Mouse (Mus musculus): Measurements from ENCODE around the gene Dnajc7. TPM values are rescaled to one million over a fixed set of nuclear protein-coding genes. Genes with fewer than 3 reads are reported as not detected.

Gene Dnajc7
- polyA plus RNA-seq, 1 experiment from 2014 or later, result 77.3 TPM

- ATAC-seq (no peak), DNase-seq (ENCODE audit: low spot score) (no peak)
- no peaks in the 10 kb centered on the region for H3K9me3 ChIP-seq (replicated peaks; ENCODE audit: control insufficient read depth, low read length)
- H3K27ac ChIP-seq (ENCODE audit: low read depth, low read length), result no peak overlapping the region
- H3K27me3 ChIP-seq (replicated peaks; ENCODE audit: control insufficient read depth, insufficient read depth, low read length), result no peaks in the 10 kb centered on the region
- H3K4me2 ChIP-seq (ENCODE audit: low read length), result no peak overlapping the region
- no peak overlapping the region for H3K9ac ChIP-seq (ENCODE audit: low read length)
- no peak overlapping the region for H3K4me3 ChIP-seq (ENCODE audit: low read depth, low read length)
- no peaks in the 10 kb centered on the region for H3K4me1 ChIP-seq (ENCODE audit: control insufficient read depth, insufficient read depth, low read length)
- H3K36me3 ChIP-seq (ENCODE audit: control insufficient read depth, insufficient read depth, low read length), result peaks cover 10% of the 10 kb centered on the region; the same call in 1 of the 2 replicates
- 90% methylated on average over 9 of the region's 9 CpGs for WGBS
These were observed 9.8 kb downstream of the Dnajc7 start for GRCm38 (mm10) chr11:100609997-100610680.

- no peak for ATAC-seq
- no peak overlapping the region for H3K4me2 ChIP-seq (ENCODE audit: low read length)
- no peaks in the 10 kb centered on the region for H3K4me1 ChIP-seq (ENCODE audit: control insufficient read depth, insufficient read depth, low read length)
- H3K9ac ChIP-seq (ENCODE audit: low read length), result no peak overlapping the region
- H3K36me3 ChIP-seq (ENCODE audit: control insufficient read depth, insufficient read depth, low read length), result peaks cover 10% of the 10 kb centered on the region; the same call in 1 of the 2 replicates
- H3K4me3 ChIP-seq (ENCODE audit: low read depth, low read length), result no peak overlapping the region
- no peaks in the 10 kb centered on the region for H3K9me3 ChIP-seq (replicated peaks; ENCODE audit: control insufficient read depth, low read length)
- no peak overlapping the region for H3K27ac ChIP-seq (ENCODE audit: low read depth, low read length)
- WGBS, result 90% methylated on average over 5 of the region's 5 CpGs
- no peaks in the 10 kb centered on the region for H3K27me3 ChIP-seq (replicated peaks; ENCODE audit: control insufficient read depth, insufficient read depth, low read length)
- DNase-seq (ENCODE audit: low spot score), result no peak
These were observed 10.5 kb downstream of the Dnajc7 start for GRCm38 (mm10) chr11:100609355-100609996.

- 85% methylated on average over 4 of the region's 4 CpGs for WGBS
- no peak for ATAC-seq
These were observed 11.2 kb downstream of the Dnajc7 start for GRCm38 (mm10) chr11:100608796-100609195.

GRCm38 (mm10) chr11:100607121-100607520 is 12.8 kb downstream of the Dnajc7 start:
- H3K9me3 ChIP-seq (replicated peaks; ENCODE audit: control insufficient read depth, low read length), result no peaks in the 10 kb centered on the region
- H3K4me2 ChIP-seq (ENCODE audit: low read length), result no peak overlapping the region
- H3K27me3 ChIP-seq (replicated peaks; ENCODE audit: control insufficient read depth, insufficient read depth, low read length), result no peaks in the 10 kb centered on the region
- peaks cover 10% of the 10 kb centered on the region for H3K36me3 ChIP-seq (ENCODE audit: control insufficient read depth, insufficient read depth, low read length)
- H3K9ac ChIP-seq (ENCODE audit: low read length), result no peak overlapping the region
- ATAC-seq, result no peak
- H3K4me1 ChIP-seq (ENCODE audit: control insufficient read depth, insufficient read depth, low read length), result no peaks in the 10 kb centered on the region
- no peak for DNase-seq (ENCODE audit: low spot score)
- no peak overlapping the region for H3K27ac ChIP-seq (ENCODE audit: low read depth, low read length)
- no peak overlapping the region for H3K4me3 ChIP-seq (ENCODE audit: low read depth, low read length)
- WGBS, result 92% methylated on average over 6 of the region's 6 CpGs

More at GRCm38 (mm10) chr11:100608796-100609195, 11.2 kb downstream of the Dnajc7 start:
- no peaks in the 10 kb centered on the region for H3K27me3 ChIP-seq (replicated peaks; ENCODE audit: control insufficient read depth, insufficient read depth, low read length)
- no peaks in the 10 kb centered on the region for H3K4me1 ChIP-seq (ENCODE audit: control insufficient read depth, insufficient read depth, low read length)
- peaks cover 10% of the 10 kb centered on the region; the same call in 1 of the 2 replicates for H3K36me3 ChIP-seq (ENCODE audit: control insufficient read depth, insufficient read depth, low read length)
- H3K9me3 ChIP-seq (replicated peaks; ENCODE audit: control insufficient read depth, low read length), result no peaks in the 10 kb centered on the region
- no peak overlapping the region for H3K9ac ChIP-seq (ENCODE audit: low read length)
- no peak overlapping the region for H3K4me2 ChIP-seq (ENCODE audit: low read length)
- H3K27ac ChIP-seq (ENCODE audit: low read depth, low read length), result no peak overlapping the region
- no peak for DNase-seq (ENCODE audit: low spot score)
- no peak overlapping the region for H3K4me3 ChIP-seq (ENCODE audit: low read depth, low read length)

GRCm38 (mm10) chr11:100605451-100605850 is 14.5 kb downstream of the Dnajc7 start:
- no peaks in the 10 kb centered on the region for H3K4me1 ChIP-seq (ENCODE audit: control insufficient read depth, insufficient read depth, low read length)
- H3K4me2 ChIP-seq (ENCODE audit: low read length), result no peak overlapping the region
- no peak overlapping the region; the same call in 1 of the 2 replicates for H3K27ac ChIP-seq (ENCODE audit: low read depth, low read length)
- no peak for DNase-seq (ENCODE audit: low spot score)
- ATAC-seq, result no peak
- H3K27me3 ChIP-seq (replicated peaks; ENCODE audit: control insufficient read depth, insufficient read depth, low read length), result no peaks in the 10 kb centered on the region
- 84% methylated on average over 10 of the region's 10 CpGs for WGBS
- no peaks in the 10 kb centered on the region for H3K9me3 ChIP-seq (replicated peaks; ENCODE audit: control insufficient read depth, low read length)
- no peak overlapping the region for H3K4me3 ChIP-seq (ENCODE audit: low read depth, low read length)
- peaks cover 25% of the 10 kb centered on the region for H3K36me3 ChIP-seq (ENCODE audit: control insufficient read depth, insufficient read depth, low read length)
- H3K9ac ChIP-seq (ENCODE audit: low read length), result no peak overlapping the region

GRCm38 (mm10) chr11:100604321-100605005 is 15.5 kb downstream of the Dnajc7 start:
- H3K27me3 ChIP-seq (replicated peaks; ENCODE audit: control insufficient read depth, insufficient read depth, low read length), result no peaks in the 10 kb centered on the region
- no peaks in the 10 kb centered on the region for H3K4me1 ChIP-seq (ENCODE audit: control insufficient read depth, insufficient read depth, low read length)
- H3K4me2 ChIP-seq (ENCODE audit: low read length), result no peak overlapping the region
- peaks cover 35% of the 10 kb centered on the region for H3K36me3 ChIP-seq (ENCODE audit: control insufficient read depth, insufficient read depth, low read length)
- no peaks in the 10 kb centered on the region for H3K9me3 ChIP-seq (replicated peaks; ENCODE audit: control insufficient read depth, low read length)
- H3K9ac ChIP-seq (ENCODE audit: low read length), result no peak overlapping the region
- H3K4me3 ChIP-seq (ENCODE audit: low read depth, low read length), result no peak overlapping the region
- peak; percentile 38 for DNase-seq (ENCODE audit: low spot score)
- 72% methylated on average over 4 of the region's 4 CpGs for WGBS
- no peak overlapping the region for H3K27ac ChIP-seq (ENCODE audit: low read depth, low read length)
- ATAC-seq, result no peak

- H3K27ac ChIP-seq (ENCODE audit: low read depth, low read length), result no peak overlapping the region
- H3K27me3 ChIP-seq (replicated peaks; ENCODE audit: control insufficient read depth, insufficient read depth, low read length), result no peaks in the 10 kb centered on the region
- DNase-seq (ENCODE audit: low spot score) (no peak), ATAC-seq (no peak)
- 85% methylated on average over 8 of the region's 8 CpGs for WGBS
- no peaks in the 10 kb centered on the region for H3K9me3 ChIP-seq (replicated peaks; ENCODE audit: control insufficient read depth, low read length)
- H3K36me3 ChIP-seq (ENCODE audit: control insufficient read depth, insufficient read depth, low read length), result peaks cover 39% of the 10 kb centered on the region
- no peaks in the 10 kb centered on the region for H3K4me1 ChIP-seq (ENCODE audit: control insufficient read depth, insufficient read depth, low read length)
- H3K4me2 ChIP-seq (ENCODE audit: low read length), result no peak overlapping the region
- no peak overlapping the region for H3K9ac ChIP-seq (ENCODE audit: low read length)
- no peak overlapping the region for H3K4me3 ChIP-seq (ENCODE audit: low read depth, low read length)
These were observed 16.2 kb downstream of the Dnajc7 start for GRCm38 (mm10) chr11:100603813-100604212.

- H3K4me3 ChIP-seq (ENCODE audit: low read depth, low read length), result no peak overlapping the region
- no peak overlapping the region for H3K9ac ChIP-seq (ENCODE audit: low read length)
- DNase-seq (ENCODE audit: low spot score), result no peak
- H3K36me3 ChIP-seq (ENCODE audit: control insufficient read depth, insufficient read depth, low read length), result peaks cover 39% of the 10 kb centered on the region
- no peak overlapping the region for H3K4me2 ChIP-seq (ENCODE audit: low read length)
- no peaks in the 10 kb centered on the region for H3K27me3 ChIP-seq (replicated peaks; ENCODE audit: control insufficient read depth, insufficient read depth, low read length)
- no peak overlapping the region for H3K27ac ChIP-seq (ENCODE audit: low read depth, low read length)
- H3K9me3 ChIP-seq (replicated peaks; ENCODE audit: control insufficient read depth, low read length), result no peaks in the 10 kb centered on the region
- 94% methylated on average over 9 of the region's 9 CpGs for WGBS
- no peaks in the 10 kb centered on the region for H3K4me1 ChIP-seq (ENCODE audit: control insufficient read depth, insufficient read depth, low read length)
- ATAC-seq, result no peak
These were observed 16.8 kb downstream of the Dnajc7 start for GRCm38 (mm10) chr11:100603155-100603554.

GRCm38 (mm10) chr11:100601372-100601771 is 18.6 kb downstream of the Dnajc7 start:
- H3K9me3 ChIP-seq (replicated peaks; ENCODE audit: control insufficient read depth, low read length), result no peaks in the 10 kb centered on the region

More at GRCm38 (mm10) chr11:100601372-100601771, 18.6 kb downstream of the Dnajc7 start:
- H3K4me3 ChIP-seq (ENCODE audit: low read depth, low read length), result no peak overlapping the region
- H3K36me3 ChIP-seq (ENCODE audit: control insufficient read depth, insufficient read depth, low read length), result peaks cover 56% of the 10 kb centered on the region
- H3K4me2 ChIP-seq (ENCODE audit: low read length), result no peak overlapping the region
- H3K9ac ChIP-seq (ENCODE audit: low read length), result no peak overlapping the region
- WGBS, result 94% methylated on average over 3 of the region's 3 CpGs
- no peak for ATAC-seq
- no peak for DNase-seq (ENCODE audit: low spot score)
- no peak overlapping the region for H3K27ac ChIP-seq (ENCODE audit: low read depth, low read length)
- H3K4me1 ChIP-seq (ENCODE audit: control insufficient read depth, insufficient read depth, low read length), result no peaks in the 10 kb centered on the region
- no peaks in the 10 kb centered on the region for H3K27me3 ChIP-seq (replicated peaks; ENCODE audit: control insufficient read depth, insufficient read depth, low read length)

All from forebrain, embryonic 14.5 days (tissue).